Mouse (Mus musculus): ENCODE measurements around the gene Gm47283. TPM values are rescaled to one million over a fixed set of nuclear protein-coding genes. Genes with fewer than 3 reads are reported as not detected.
"Not testable (repeated sequence)": the region's sequence is repeated elsewhere in the genome, so short reads cannot be mapped to it uniquely, and the experiment has no call there.

Gm47283 gene
- polyA plus RNA-seq, 1 experiment from 2014 or later: not detected

GRCm38 (mm10) chrY:90741006-90741405, 43.5 kb upstream of the Gm47283 start:
- Histone ChIP-seq H3K36me3 (ENCODE audit: control insufficient read depth, insufficient read depth, low read length) (peaks cover 48% of the 10 kb centered on the region), H3K9me3 (replicated peaks; ENCODE audit: control insufficient read depth, low read length) (peaks cover 42% of the 10 kb centered on the region)
- not testable (repeated sequence) for H3K4me3 ChIP-seq (ENCODE audit: low read depth, low read length); H3K4me2 ChIP-seq (ENCODE audit: low read length); H3K27me3 ChIP-seq (replicated peaks; ENCODE audit: control insufficient read depth, insufficient read depth, low read length); H3K9ac ChIP-seq (ENCODE audit: low read length); H3K4me1 ChIP-seq (ENCODE audit: control insufficient read depth, insufficient read depth, low read length); H3K27ac ChIP-seq (ENCODE audit: low read depth, low read length)
- peak; percentile 61 for DNase-seq (ENCODE audit: low spot score)
- 84% methylated on average over 38 of the region's 38 CpGs for WGBS
- peak; percentile 22 for ATAC-seq

GRCm38 (mm10) chrY:90741452-90742260, 42.9 kb upstream of the Gm47283 start:
- peaks cover 48% of the 10 kb centered on the region for H3K36me3 ChIP-seq (ENCODE audit: control insufficient read depth, insufficient read depth, low read length)

GRCm38 (mm10) chrY:90742261-90743052, 42.1 kb upstream of the Gm47283 start:
- not testable (repeated sequence) for H3K9ac ChIP-seq (ENCODE audit: low read length); H3K4me3 ChIP-seq (ENCODE audit: low read depth, low read length); H3K27ac ChIP-seq (ENCODE audit: low read depth, low read length); H3K4me2 ChIP-seq (ENCODE audit: low read length); ATAC-seq; H3K27me3 ChIP-seq (replicated peaks; ENCODE audit: control insufficient read depth, insufficient read depth, low read length); H3K4me1 ChIP-seq (ENCODE audit: control insufficient read depth, insufficient read depth, low read length)
- DNase-seq (ENCODE audit: low spot score): peak; percentile 53
- peaks cover 45% of the 10 kb centered on the region for H3K36me3 ChIP-seq (ENCODE audit: control insufficient read depth, insufficient read depth, low read length)
- WGBS: 89% methylated on average over 49 of the region's 49 CpGs
- H3K9me3 ChIP-seq (replicated peaks; ENCODE audit: control insufficient read depth, low read length): peaks cover 42% of the 10 kb centered on the region

More at GRCm38 (mm10) chrY:90741452-90742260, 42.9 kb upstream of the Gm47283 start:
- not testable (repeated sequence) for H3K4me1 ChIP-seq (ENCODE audit: control insufficient read depth, insufficient read depth, low read length); H3K27ac ChIP-seq (ENCODE audit: low read depth, low read length); H3K9ac ChIP-seq (ENCODE audit: low read length); H3K27me3 ChIP-seq (replicated peaks; ENCODE audit: control insufficient read depth, insufficient read depth, low read length); H3K4me3 ChIP-seq (ENCODE audit: low read depth, low read length); H3K4me2 ChIP-seq (ENCODE audit: low read length)
- ATAC-seq: peak; percentile 27
- peak; percentile 57 for DNase-seq (ENCODE audit: low spot score)
- 85% methylated on average over 43 of the region's 43 CpGs for WGBS
- peaks cover 42% of the 10 kb centered on the region for H3K9me3 ChIP-seq (replicated peaks; ENCODE audit: control insufficient read depth, low read length)

GRCm38 (mm10) chrY:90743053-90743810, 41.3 kb upstream of the Gm47283 start:
- H3K27me3 ChIP-seq (replicated peaks; ENCODE audit: control insufficient read depth, insufficient read depth, low read length); H3K4me1 ChIP-seq (ENCODE audit: control insufficient read depth, insufficient read depth, low read length); DNase-seq (ENCODE audit: low spot score); ATAC-seq; H3K4me3 ChIP-seq (ENCODE audit: low read depth, low read length); H3K4me2 ChIP-seq (ENCODE audit: low read length); H3K27ac ChIP-seq (ENCODE audit: low read depth, low read length); H3K9ac ChIP-seq (ENCODE audit: low read length): not testable (repeated sequence)
- H3K9me3 ChIP-seq (replicated peaks; ENCODE audit: control insufficient read depth, low read length): peaks cover 39% of the 10 kb centered on the region
- WGBS: 89% methylated on average over 46 of the region's 46 CpGs
- H3K36me3 ChIP-seq (ENCODE audit: control insufficient read depth, insufficient read depth, low read length): peaks cover 37% of the 10 kb centered on the region

- Histone ChIP-seq H3K27ac (ENCODE audit: low read depth, low read length) (no peak overlapping the region), H3K36me3 (ENCODE audit: control insufficient read depth, insufficient read depth, low read length) (peaks cover 31% of the 10 kb centered on the region), H3K4me1 (ENCODE audit: control insufficient read depth, insufficient read depth, low read length) (no peaks in the 10 kb centered on the region), H3K4me2 (ENCODE audit: low read length) (no peak overlapping the region), H3K9ac (ENCODE audit: low read length) (no peak overlapping the region), H3K4me3 (ENCODE audit: low read depth, low read length) (no peak overlapping the region), H3K27me3 (replicated peaks; ENCODE audit: control insufficient read depth, insufficient read depth, low read length) (no peaks in the 10 kb centered on the region), H3K9me3 (replicated peaks; ENCODE audit: control insufficient read depth, low read length) (peaks cover 33% of the 10 kb centered on the region)
- no peak for ATAC-seq
- WGBS: 90% methylated on average over 21 of the region's 21 CpGs
- DNase-seq (ENCODE audit: low spot score): no peak
Observed at GRCm38 (mm10) chrY:90743811-90744220, 40.7 kb upstream of the Gm47283 start.

- H3K27ac ChIP-seq (ENCODE audit: low read depth, low read length); H3K9ac ChIP-seq (ENCODE audit: low read length); H3K27me3 ChIP-seq (replicated peaks; ENCODE audit: control insufficient read depth, insufficient read depth, low read length); H3K4me1 ChIP-seq (ENCODE audit: control insufficient read depth, insufficient read depth, low read length); H3K4me2 ChIP-seq (ENCODE audit: low read length): not testable (repeated sequence)
- Histone ChIP-seq H3K4me3 (ENCODE audit: low read depth, low read length) (peak overlapping the region; percentile 12; the same call in 1 of the 2 replicates), H3K9me3 (replicated peaks; ENCODE audit: control insufficient read depth, low read length) (peaks cover 27% of the 10 kb centered on the region), H3K36me3 (ENCODE audit: control insufficient read depth, insufficient read depth, low read length) (peaks cover 25% of the 10 kb centered on the region)
- WGBS: 73% methylated on average over 51 of the region's 51 CpGs
- peak; percentile 96 for ATAC-seq
- DNase-seq (ENCODE audit: low spot score): peak; percentile 85
Observed at GRCm38 (mm10) chrY:90744381-90744981, 40.1 kb upstream of the Gm47283 start.

- H3K4me2 ChIP-seq (ENCODE audit: low read length); H3K4me1 ChIP-seq (ENCODE audit: control insufficient read depth, insufficient read depth, low read length); H3K9ac ChIP-seq (ENCODE audit: low read length); H3K27ac ChIP-seq (ENCODE audit: low read depth, low read length); ATAC-seq; H3K27me3 ChIP-seq (replicated peaks; ENCODE audit: control insufficient read depth, insufficient read depth, low read length); DNase-seq (ENCODE audit: low spot score); H3K4me3 ChIP-seq (ENCODE audit: low read depth, low read length): not testable (repeated sequence)
- WGBS: 97% methylated on average over 5 of the region's 5 CpGs
- Histone ChIP-seq H3K9me3 (replicated peaks; ENCODE audit: control insufficient read depth, low read length) (peaks cover 19% of the 10 kb centered on the region), H3K36me3 (ENCODE audit: control insufficient read depth, insufficient read depth, low read length) (peaks cover 17% of the 10 kb centered on the region)
Observed at GRCm38 (mm10) chrY:90745256-90745655, 39.3 kb upstream of the Gm47283 start.

- H3K27ac ChIP-seq (ENCODE audit: low read depth, low read length); H3K9ac ChIP-seq (ENCODE audit: low read length); ATAC-seq; H3K27me3 ChIP-seq (replicated peaks; ENCODE audit: control insufficient read depth, insufficient read depth, low read length); H3K36me3 ChIP-seq (ENCODE audit: control insufficient read depth, insufficient read depth, low read length); H3K4me2 ChIP-seq (ENCODE audit: low read length); H3K9me3 ChIP-seq (replicated peaks; ENCODE audit: control insufficient read depth, low read length); H3K4me3 ChIP-seq (ENCODE audit: low read depth, low read length); DNase-seq (ENCODE audit: low spot score); H3K4me1 ChIP-seq (ENCODE audit: control insufficient read depth, insufficient read depth, low read length): not testable (repeated sequence)
- no CpG with 5 or more reads among the region's 8 CpGs for WGBS
Observed at GRCm38 (mm10) chrY:90754721-90755120, 29.8 kb upstream of the Gm47283 start, which contains the start of gene Gm21860. Gene Gm21860 (minus strand): TSS chrY:90754821.

All from forebrain, embryonic 14.5 days (tissue).